Mouse (Mus musculus) retina, embryonic 14.5 days (tissue): Measurements from ENCODE around the gene Txlna.

ENCODE experiments used
- DNase-seq: peaks from one replicate; pipeline ENCODE4 v3.0.0-alpha.2; 2015; ENCODE audit warnings: low spot score

Txlna gene

GRCm38 (mm10) chr4:129624281-129625028, 16.4 kb downstream of the Txlna start:
- peak; percentile 81 for DNase-seq

- DNase-seq, result peak; percentile 69
Measured at GRCm38 (mm10) chr4:129623681-129624091, 17.2 kb downstream of the Txlna start, which contains the start of gene Ccdc28b. Gene Ccdc28b (minus strand): TSS chr4:129623947.

- peak; percentile 20 for DNase-seq
Measured at GRCm38 (mm10) chr4:129622803-129623535, 17.9 kb downstream of the Txlna start.

- no peak for DNase-seq
Measured at GRCm38 (mm10) chr4:129622120-129622802, 18.6 kb downstream of the Txlna start.

- DNase-seq, result no peak
Measured at GRCm38 (mm10) chr4:129621283-129621841, 19.5 kb downstream of the Txlna start.

GRCm38 (mm10) chr4:129620419-129621282, 20.2 kb downstream of the Txlna start:
- DNase-seq, result no peak

GRCm38 (mm10) chr4:129618786-129619691, 21.8 kb downstream of the Txlna start, which contains the start of gene Iqcc:
Gene Iqcc (minus strand): TSS chr4:129619099.
- peak; percentile 92 for DNase-seq

- no peak for DNase-seq
Measured at GRCm38 (mm10) chr4:129618031-129618430, 22.8 kb downstream of the Txlna start.

- DNase-seq, result no peak
Measured at GRCm38 (mm10) chr4:129617121-129617641, 23.7 kb downstream of the Txlna start.

- DNase-seq, result no peak
Measured at GRCm38 (mm10) chr4:129616631-129617030, 24.2 kb downstream of the Txlna start.

- DNase-seq, result no peak
Measured at GRCm38 (mm10) chr4:129615801-129616290, 25.0 kb downstream of the Txlna start.

GRCm38 (mm10) chr4:129614093-129614492, 26.8 kb downstream of the Txlna start, which contains the start of gene Dcdc2b:
Gene Dcdc2b (minus strand): TSS chr4:129614257.
- DNase-seq, result no peak

GRCm38 (mm10) chr4:129610472-129610871, 30.4 kb downstream of the Txlna start:
- DNase-seq, result no peak

- DNase-seq, result no peak
Measured at GRCm38 (mm10) chr4:129610026-129610425, 30.8 kb downstream of the Txlna start.

GRCm38 (mm10) chr4:129609139-129609631, 31.7 kb downstream of the Txlna start:
- no peak for DNase-seq

GRCm38 (mm10) chr4:129608426-129609025, 32.3 kb downstream of the Txlna start:
- DNase-seq, result peak; percentile 95

GRCm38 (mm10) chr4:129600233-129601158, 40.4 kb downstream of the Txlna start, which contains the start of the genes Eif3i and Tmem234:
Gene Eif3i (minus strand): TSS chr4:129600648.
Gene Tmem234 (plus strand): TSS chr4:129600668.
- peak; percentile 85 for DNase-seq

GRCm38 (mm10) chr4:129588865-129589264, 52.0 kb downstream of the Txlna start:
- DNase-seq, result no peak
